Mouse (Mus musculus): Measurements from ENCODE around the gene Tbc1d10c.
A peak's percentile ranks its signal among the peaks of the same experiment; 100 is the strongest.

Tbc1d10c gene

GRCm38 (mm10) chr19:4155223-4156072, 35.6 kb downstream of the Tbc1d10c start:
- DNase-seq: no peak

- DNase-seq: no peak
Measured at GRCm38 (mm10) chr19:4154437-4155222, 36.5 kb downstream of the Tbc1d10c start.

GRCm38 (mm10) chr19:4153232-4153654, 37.8 kb downstream of the Tbc1d10c start, which contains the start of gene Ptprcap:
Gene Ptprcap, plus strand, starts transcription at chr19:4153604.
- DNase-seq: no peak

- DNase-seq: no peak
Measured at GRCm38 (mm10) chr19:4152445-4153231, 38.4 kb downstream of the Tbc1d10c start.

DNA sequence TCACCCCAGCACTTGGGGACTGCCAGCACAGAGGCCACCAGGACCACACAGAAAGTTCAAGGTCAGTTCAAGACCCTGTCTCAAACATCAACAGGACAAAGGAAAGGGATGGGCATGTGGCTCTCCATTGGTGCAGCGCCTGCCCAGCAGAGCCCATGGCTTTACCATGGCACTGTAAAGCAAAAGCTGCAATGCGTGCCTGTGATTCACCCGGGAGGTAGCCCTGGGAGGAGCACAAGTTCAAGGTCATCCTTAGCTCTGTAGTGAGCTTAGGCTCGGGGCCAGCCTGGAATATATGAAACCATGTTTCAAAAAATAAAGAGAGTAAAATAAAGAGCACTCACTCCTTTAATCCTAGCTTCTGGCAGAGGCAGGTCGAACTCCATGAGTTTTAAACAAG, 39.2 kb downstream of the Tbc1d10c start:
- no peak for DNase-seq

GRCm38 (mm10) chr19:4151488-4151860, 39.6 kb downstream of the Tbc1d10c start:
- no peak for DNase-seq

DNA sequence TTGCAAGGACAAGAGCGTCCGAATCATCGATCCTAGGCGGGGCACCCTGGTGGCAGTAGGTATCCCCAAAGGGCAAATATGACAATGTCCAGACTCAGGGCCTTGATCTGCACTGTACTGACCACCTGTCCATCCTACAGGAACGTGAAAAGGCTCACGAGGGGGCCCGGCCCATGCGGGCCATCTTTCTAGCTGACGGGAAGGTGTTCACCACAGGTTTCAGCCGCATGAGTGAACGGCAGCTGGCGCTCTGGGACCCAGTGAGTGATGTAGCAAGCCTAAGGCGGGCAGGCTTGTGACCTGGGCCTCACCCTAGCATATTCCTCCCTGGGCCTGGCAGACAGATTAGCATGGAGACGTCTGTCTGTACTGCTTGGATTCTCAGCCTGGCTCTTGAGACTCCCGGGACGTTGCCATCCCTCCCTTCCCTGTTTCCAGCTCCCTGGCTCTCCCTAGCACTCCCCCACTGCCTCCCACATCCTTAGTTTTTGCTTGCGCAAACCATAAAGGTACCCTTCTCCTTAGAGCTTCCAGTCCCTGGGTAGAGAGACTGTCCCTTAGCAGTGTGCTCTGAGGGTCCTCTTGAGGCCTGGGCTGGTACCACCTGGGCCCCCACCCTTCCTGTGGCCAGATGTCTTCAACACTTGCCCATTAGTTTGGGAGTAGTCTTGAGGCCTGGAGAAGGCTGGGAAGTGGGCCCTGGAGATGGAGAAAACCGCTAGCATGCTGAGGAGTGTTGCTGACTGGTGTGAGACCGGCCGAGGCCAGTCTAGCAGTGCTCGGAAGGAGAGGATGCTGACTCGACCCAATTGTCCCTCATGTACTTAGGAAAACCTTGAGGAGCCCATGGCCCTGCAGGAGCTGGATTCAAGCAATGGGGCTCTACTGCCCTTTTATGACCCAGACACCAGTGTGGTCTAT, 40.3 kb downstream of the Tbc1d10c start:
- no peak for DNase-seq

DNA sequence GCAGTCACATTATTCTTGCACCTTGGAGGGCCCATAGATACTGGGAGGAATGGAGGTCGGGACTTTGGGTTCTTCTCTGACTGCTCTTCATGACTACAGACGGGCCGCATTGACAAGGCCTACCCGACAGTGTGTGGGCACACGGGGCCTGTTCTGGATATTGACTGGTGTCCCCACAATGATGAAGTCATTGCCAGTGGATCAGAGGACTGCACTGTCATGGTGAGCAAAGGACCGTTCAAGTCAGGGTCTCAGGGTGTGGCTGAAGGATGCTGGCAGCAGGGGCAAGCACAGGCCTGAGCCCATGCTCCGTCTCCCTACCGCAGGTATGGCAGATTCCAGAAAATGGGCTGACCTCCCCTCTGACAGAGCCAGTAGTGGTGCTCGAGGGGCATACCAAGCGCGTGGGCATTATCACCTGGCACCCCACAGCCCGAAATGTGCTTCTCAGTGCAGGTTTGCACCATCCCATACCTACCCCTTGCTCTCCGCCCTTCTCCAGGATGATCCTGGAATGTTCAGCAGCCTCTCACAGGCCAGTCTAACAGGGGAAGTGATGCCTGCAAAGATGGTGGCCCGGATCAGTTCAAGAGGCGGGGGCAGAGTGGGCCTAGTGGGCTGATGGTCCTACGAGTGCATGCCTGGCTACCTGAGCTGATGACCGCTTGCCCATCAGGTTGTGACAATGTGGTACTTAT, 41.2 kb downstream of the Tbc1d10c start:
- no peak for DNase-seq

DNA sequence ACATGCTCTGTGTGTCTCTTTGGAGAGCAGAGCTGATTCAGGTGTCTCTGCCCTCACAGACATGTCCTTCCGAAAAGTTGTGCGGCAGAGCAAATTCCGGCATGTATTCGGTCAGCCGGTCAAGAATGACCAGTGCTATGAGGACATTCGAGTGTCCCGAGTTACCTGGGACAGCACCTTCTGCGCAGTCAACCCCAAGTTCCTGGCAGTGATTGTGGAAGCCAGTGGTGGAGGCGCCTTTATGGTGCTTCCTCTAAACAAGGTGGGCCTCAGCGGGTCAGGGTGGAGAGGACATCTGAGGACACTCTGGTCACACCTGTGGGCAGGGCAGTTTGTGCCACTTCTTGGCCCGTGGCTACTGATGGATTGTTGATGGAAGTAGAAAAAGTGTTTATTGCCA, 41.8 kb downstream of the Tbc1d10c start:
- no peak for DNase-seq

DNA sequence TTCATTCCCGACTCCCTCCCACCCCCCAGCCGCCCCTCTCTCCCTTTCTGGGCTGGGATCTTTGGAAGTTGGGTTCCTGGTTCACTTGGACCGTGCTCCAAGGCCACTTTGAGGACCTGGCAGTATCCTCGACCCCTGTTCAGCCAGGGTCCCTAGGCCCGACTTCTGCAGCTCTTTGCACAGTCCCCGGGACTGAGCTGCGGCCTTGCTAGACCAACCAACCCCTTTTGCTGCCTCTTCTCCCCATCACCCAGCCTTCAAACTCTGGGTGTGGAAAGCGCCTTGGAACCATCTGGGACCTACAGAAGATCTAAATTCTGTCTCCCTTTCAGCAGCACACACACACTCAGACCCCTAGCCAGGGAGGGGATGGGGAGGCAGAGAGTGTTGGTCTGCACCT, 42.3 kb downstream of the Tbc1d10c start:
- no peak for DNase-seq

DNA sequence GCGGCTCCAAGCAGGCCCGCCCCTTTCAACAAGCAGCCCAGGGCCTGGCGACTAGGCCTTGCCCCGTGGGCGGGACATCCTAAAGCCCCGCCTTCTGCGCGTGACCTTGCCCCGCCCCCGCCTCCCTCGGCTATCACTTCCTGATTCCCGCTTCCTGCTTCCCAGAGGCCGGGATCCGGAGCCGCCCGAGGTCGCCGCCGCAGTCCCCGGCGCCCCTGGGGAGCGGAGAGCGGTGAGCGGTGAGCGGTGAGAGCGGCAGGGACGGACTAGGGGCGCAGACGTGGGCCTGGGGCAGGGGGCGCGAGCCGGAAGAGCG, 42.6 kb downstream of the Tbc1d10c start, which contains the start of gene Coro1b:
Gene Coro1b, plus strand, starts transcription at position 129 of the 316 bp plus-strand sequence.
- peak; percentile 91 for DNase-seq

DNA sequence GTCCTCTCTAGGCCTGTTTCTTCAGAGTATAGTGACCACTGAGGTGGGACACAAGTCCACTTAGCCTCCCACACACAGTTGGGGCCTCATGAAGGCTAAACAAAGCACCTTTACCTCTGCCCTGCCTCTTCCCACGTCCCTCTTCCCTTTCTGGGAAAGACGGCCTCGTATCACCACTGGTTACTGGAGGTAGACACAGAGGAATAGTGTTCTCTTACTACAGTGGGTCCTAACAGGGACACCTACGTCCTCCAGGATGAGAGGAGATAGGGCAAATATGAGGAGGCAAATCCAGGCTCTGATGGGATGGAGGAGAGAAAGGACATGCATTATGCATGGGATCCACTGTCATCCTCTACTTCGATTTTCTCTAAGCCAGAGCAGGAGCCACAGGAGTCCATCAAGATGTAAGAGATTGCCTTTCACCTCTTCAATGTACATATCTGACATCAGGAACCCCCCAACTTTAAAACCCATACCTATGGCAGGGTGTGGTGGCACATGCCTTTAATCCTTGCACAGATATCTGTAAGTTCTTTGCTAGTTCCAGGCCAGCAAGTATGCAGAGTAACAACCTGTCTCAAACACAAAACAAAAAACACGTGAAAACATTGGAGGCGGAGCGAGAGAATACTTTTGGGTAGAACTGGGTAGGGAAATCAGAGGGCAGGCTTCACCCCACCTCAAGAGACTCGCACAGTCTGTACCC, 43.1 kb downstream of the Tbc1d10c start:
- DNase-seq: no peak

- DNase-seq: no peak
Measured at GRCm38 (mm10) chr19:4147022-4147405, 44.1 kb downstream of the Tbc1d10c start.

DNA sequence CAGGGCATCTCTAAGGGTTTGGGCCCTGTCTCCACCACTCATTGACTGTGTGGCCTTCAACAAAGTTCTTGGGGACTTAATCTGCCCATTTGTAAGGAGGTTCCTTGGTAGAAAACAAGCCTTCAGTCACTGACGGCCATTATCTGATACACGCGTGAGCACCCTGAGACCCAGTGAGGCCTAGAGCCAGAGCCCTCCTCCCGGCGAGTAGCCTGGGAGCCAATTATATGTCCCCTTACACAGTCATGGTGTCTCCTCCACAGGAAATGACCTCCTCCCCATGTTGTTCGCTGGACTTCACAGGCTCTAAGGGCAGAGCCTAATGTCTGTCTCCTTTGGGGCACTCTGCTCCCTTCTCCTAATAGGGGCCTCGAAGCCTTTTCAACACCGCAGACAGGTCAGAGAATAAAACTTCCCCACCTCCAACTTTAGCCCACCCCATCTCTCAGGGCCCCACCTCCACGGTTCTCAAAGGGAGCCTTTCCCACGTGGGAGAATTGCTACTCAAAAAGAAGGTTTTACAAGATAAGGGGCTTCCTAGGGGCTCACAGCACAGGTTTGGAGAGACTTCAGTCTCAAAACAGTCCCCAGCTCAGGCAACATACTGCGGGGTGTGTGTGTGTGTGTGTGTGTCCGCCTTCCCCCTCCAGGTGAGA, 44.6 kb downstream of the Tbc1d10c start:
- no peak for DNase-seq

- DNase-seq: no peak
Measured at GRCm38 (mm10) chr19:4145936-4146335, 45.1 kb downstream of the Tbc1d10c start.

DNA sequence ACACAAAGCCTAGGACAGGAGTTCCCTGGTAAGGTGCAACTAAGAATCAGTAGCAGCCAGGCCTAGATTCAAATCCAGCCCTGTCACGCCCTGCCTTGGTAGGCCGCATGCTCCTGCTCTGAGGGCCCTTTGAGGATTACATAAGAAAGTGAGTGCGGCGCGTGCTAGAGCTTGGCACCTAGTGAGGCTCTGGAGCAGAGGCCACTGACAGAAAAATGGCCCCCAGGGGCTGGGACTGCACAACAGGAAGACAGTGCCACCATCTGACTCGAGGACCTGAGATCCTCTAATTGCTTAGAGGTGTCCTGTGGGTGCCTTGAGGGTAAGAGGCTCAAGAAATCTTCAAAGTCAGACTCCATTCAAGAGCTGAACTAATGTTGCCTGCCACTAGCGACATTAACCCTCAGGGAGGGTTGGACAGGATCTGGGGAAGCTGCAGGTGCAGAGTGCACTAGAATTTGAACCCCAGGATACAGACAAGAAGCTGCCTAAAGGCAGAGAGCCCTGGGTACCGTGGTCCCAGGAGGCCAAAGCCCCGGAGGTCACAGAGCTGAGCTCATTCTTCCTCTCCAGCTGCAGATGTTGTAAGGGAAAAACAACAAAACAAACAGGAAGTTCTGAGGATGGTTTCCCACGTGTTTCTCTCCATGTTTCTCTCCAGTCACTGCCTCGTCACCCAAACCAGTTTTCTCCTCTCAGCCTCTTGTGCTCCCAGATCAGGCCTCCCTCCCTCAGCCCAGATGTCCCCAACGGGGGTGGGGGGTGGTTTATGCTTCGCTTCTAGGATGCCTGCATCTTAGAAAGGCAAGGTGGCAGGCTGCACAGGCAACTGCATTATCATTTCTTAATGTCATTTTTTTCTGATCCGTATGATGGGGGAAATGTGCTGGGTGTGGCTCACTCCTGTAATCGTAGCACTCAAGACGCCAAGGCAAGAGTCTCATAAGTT, 46.3 kb downstream of the Tbc1d10c start:
- no peak for DNase-seq

GRCm38 (mm10) chr19:4143759-4144268, 47.3 kb downstream of the Tbc1d10c start, which contains the start of gene Cabp4:
Gene Cabp4, minus strand, starts transcription at chr19:4144033.
- DNase-seq: no peak

GRCm38 (mm10) chr19:4142416-4143173, 48.5 kb downstream of the Tbc1d10c start:
- no peak for DNase-seq
